Comparison of ENCODE assay signal across 13 mouse cellular contexts in the genomic region with DNA sequence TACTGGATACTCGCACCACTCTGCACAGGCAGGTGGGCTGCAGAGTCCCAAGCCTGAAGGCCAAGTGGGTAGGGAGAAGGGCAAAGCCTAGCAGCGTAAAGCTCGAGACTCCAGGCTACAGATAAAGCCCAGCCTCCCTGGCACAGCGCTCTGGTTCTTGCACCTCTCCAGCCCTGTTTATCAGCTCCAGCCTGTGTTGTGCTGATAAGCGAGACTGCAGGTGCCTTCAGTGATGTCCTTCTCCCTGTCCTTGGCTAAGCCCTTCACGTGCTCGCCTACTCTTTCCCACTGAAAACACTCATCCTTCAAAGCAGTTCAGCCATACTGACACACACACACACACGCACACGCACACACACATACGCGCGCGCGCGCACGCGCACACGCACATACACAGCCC. TPM values are rescaled to one million over a fixed set of nuclear protein-coding genes. Genes with fewer than 3 reads are reported as not detected.
A peak's percentile ranks its signal among the peaks of the same experiment; 100 is the strongest.
DNase-seq lines count a peak whose midpoint lies in the region; ATAC-seq and TF ChIP-seq lines count a peak whose summit lies in the region.
"Had no signal": no experiment of that assay in that cellular context is flagged by ENCODE, and none has a peak within 500 bp of the region (broad histone marks: within the 10 kb centered on the region; RNA-seq: fewer than 3 reads in every experiment).

No protein-coding gene starts in this region.

- peaks cover 18% of the 10 kb centered on the region for H3K4me1 ChIP-seq in heart, embryonic 16.5 days (ENCODE audit: control insufficient read depth, insufficient read depth, low read length)
- peaks cover 16% of the 10 kb centered on the region for H3K4me1 ChIP-seq in liver, embryonic 16.5 days (ENCODE audit: control insufficient read depth, low read depth, low read length)
- no peaks in the 10 kb centered on the region; the same call in 1 of the 2 replicates for H3K4me1 ChIP-seq in lung, adult 2 months (ENCODE audit: control insufficient read depth, insufficient read depth, low read length)
- no peaks in the 10 kb centered on the region for H3K4me1 ChIP-seq in midbrain, embryonic 13.5 days (replicated peaks)
- H3K4me1 ChIP-seq: forebrain, embryonic 15.5 days; hindbrain, embryonic 10.5 days had no signal

- WGBS in heart, embryonic 16.5 days, result 64% methylated on average over 18 of the region's 18 CpGs
- 58% methylated on average over 18 of the region's 18 CpGs for WGBS in liver, embryonic 16.5 days (ENCODE audit: insufficient replicate concordance)
- WGBS in lung, adult 2 months, result 80% methylated on average over 18 of the region's 18 CpGs
- 89% methylated on average over 18 of the region's 18 CpGs for WGBS in midbrain, embryonic 13.5 days

- no peak for TF ChIP-seq POLR2A in lung, adult 2 months (IDR thresholded peaks at IDR 0.05; ENCODE audit: borderline replicate concordance, extremely low read depth, low read depth, low read length)

- peak; percentile 71 for ATAC-seq in heart, embryonic 16.5 days (replicated peaks; ENCODE audit: extremely low read depth, insufficient read depth, low FRiP score)
- peak; percentile 97 for ATAC-seq in liver, embryonic 16.5 days (ENCODE audit: low read depth)
- ATAC-seq in midbrain, embryonic 13.5 days, result no peak
- ATAC-seq: forebrain, embryonic 15.5 days had no signal

- no peak overlapping the region for H3K9ac ChIP-seq in heart, embryonic 16.5 days (ENCODE audit: low read length)
- H3K9ac ChIP-seq in liver, embryonic 16.5 days (ENCODE audit: low read depth, low read length), result no peak overlapping the region
- no peak overlapping the region for H3K9ac ChIP-seq in midbrain, embryonic 13.5 days (replicated peaks)
- H3K9ac ChIP-seq: forebrain, embryonic 15.5 days had no signal

- peak overlapping the region; percentile 86 for H3K27ac ChIP-seq in heart, embryonic 16.5 days (ENCODE audit: low read length)
- peak overlapping the region; percentile 67 for H3K27ac ChIP-seq in liver, embryonic 16.5 days (ENCODE audit: low read length)
- H3K27ac ChIP-seq in midbrain, embryonic 13.5 days, result no peak overlapping the region
- H3K27ac ChIP-seq: forebrain, embryonic 15.5 days; hindbrain, embryonic 10.5 days had no signal

- H3K36me3 ChIP-seq in heart, embryonic 16.5 days (ENCODE audit: control insufficient read depth, insufficient read depth), result peaks cover 5% of the 10 kb centered on the region; the same call in 1 of the 2 replicates
- H3K36me3 ChIP-seq in liver, embryonic 16.5 days (ENCODE audit: control insufficient read depth, insufficient read depth), result no peaks in the 10 kb centered on the region
- H3K36me3 ChIP-seq in midbrain, embryonic 13.5 days, result peaks cover 19% of the 10 kb centered on the region

- H3K9me3 ChIP-seq in heart, embryonic 16.5 days (replicated peaks; ENCODE audit: control insufficient read depth, low read length), result no peaks in the 10 kb centered on the region
- H3K9me3 ChIP-seq in liver, embryonic 16.5 days (replicated peaks; ENCODE audit: control insufficient read depth, low read length), result no peaks in the 10 kb centered on the region
- H3K9me3 ChIP-seq in midbrain, embryonic 13.5 days, result no peaks in the 10 kb centered on the region
- H3K9me3 ChIP-seq: forebrain, embryonic 15.5 days; hindbrain, embryonic 10.5 days had no signal

- no peak for TF ChIP-seq CTCF in lung, adult 2 months (IDR thresholded peaks at IDR 0.05; ENCODE audit: insufficient read depth, low read length)

- H3K27me3 ChIP-seq in heart, embryonic 16.5 days (ENCODE audit: control insufficient read depth, insufficient read depth, low read length), result no peaks in the 10 kb centered on the region
- no peaks in the 10 kb centered on the region for H3K27me3 ChIP-seq in liver, embryonic 16.5 days (ENCODE audit: control insufficient read depth, insufficient read depth, low read depth, low read length)
- H3K27me3 ChIP-seq in midbrain, embryonic 13.5 days, result no peaks in the 10 kb centered on the region
- H3K27me3 ChIP-seq: forebrain, embryonic 15.5 days had no signal

- H3K4me2 ChIP-seq in heart, embryonic 16.5 days (ENCODE audit: low read depth, low read length), result peak overlapping the region; percentile 33
- peak overlapping the region; percentile 19; the same call in 1 of the 2 replicates for H3K4me2 ChIP-seq in liver, embryonic 16.5 days (ENCODE audit: low read depth, low read length)
- no peak overlapping the region for H3K4me2 ChIP-seq in midbrain, embryonic 13.5 days (replicated peaks)
- H3K4me2 ChIP-seq: forebrain, embryonic 15.5 days had no signal

- peak; percentile 19 for DNase-seq in spleen, adult 12 weeks (ENCODE audit: low spot score)
- DNase-seq in spleen, adult 18-20 months, result no peak
- DNase-seq in lung, adult 2 months, result no peak
- no peak for DNase-seq in left cerebral cortex, adult 11 months (ENCODE audit: low spot score)
- DNase-seq: adrenal gland, postnatal 36 days; layer of hippocampus, adult 9-11 months; lung, adult 18-20 months; thymus, adult 2 months had no signal

- no peak overlapping the region for H3K4me3 ChIP-seq in heart, embryonic 16.5 days (ENCODE audit: low read length)
- no peak overlapping the region for H3K4me3 ChIP-seq in liver, embryonic 16.5 days (ENCODE audit: low read depth, low read length)
- H3K4me3 ChIP-seq in lung, adult 2 months (replicated peaks; ENCODE audit: extremely low read depth, low read depth, low read length), result no peak overlapping the region
- H3K4me3 ChIP-seq in midbrain, embryonic 13.5 days (replicated peaks), result no peak overlapping the region
- H3K4me3 ChIP-seq: forebrain, embryonic 15.5 days; hindbrain, embryonic 10.5 days had no signal

RNA-seq across cellular contexts. Expression of gene Fa2h, which starts 51.9 kb away (rescaled TPM):
- 0.14 and 0.17 TPM in 2 replicates for polyA plus RNA-seq in heart, embryonic 16.5 days (2015; fragmentation: Nextera tagmentation; extraction: Ambion mirVana)
- polyA plus RNA-seq in liver, embryonic 16.5 days (2015; fragmentation: Nextera tagmentation; extraction: Ambion mirVana), result 0.13 TPM in 1 of 2 replicates, not detected in the other
- polyA plus RNA-seq in lung, adult 2 months (2012; rRNA removed), result 0.80 and 1.3 TPM in 2 replicates
- polyA plus RNA-seq in midbrain, embryonic 13.5 days (2015; fragmentation: Nextera tagmentation; extraction: Ambion mirVana), result 0.08 TPM in 1 of 2 replicates, not detected in the other
- polyA plus RNA-seq: forebrain, embryonic 15.5 days had no signal
